Mouse (Mus musculus) adrenal gland, adult 2 months (tissue): ENCODE results near the gene Gdpd2. TPM values are rescaled to one million over a fixed set of nuclear protein-coding genes. Genes with fewer than 3 reads are reported as not detected.

Experiments
- DNase-seq: peaks from one replicate; pipeline ENCODE4 v3.0.0; 2021
- long read RNA-seq: library from polyadenylated mRNA; stranded (forward); transcript quantifications from one replicate; pipeline ENCODE4 v2.0.0, GENCODE M21; 2021
- polyA plus RNA-seq: library from polyadenylated mRNA; depleted of rRNA; stranded (reverse); fragments of >200 nt; gene quantifications from 2 replicates; pipeline ENCODE4 v1.2.3, GENCODE M21; 2012; rRNA removed
- total RNA-seq, 2 experiments: library from RNA; stranded (reverse); gene quantifications; 2 replicates each; pipeline ENCODE4 v1.2.3; 2021

Gdpd2 gene
- total RNA-seq (under 1 TPM; 0.17 to 0.20 TPM), polyA plus RNA-seq (0.60 and 0.86 TPM in 2 replicates)
- long read RNA-seq = 0 reads

GRCm38 (mm10) chrX:100729665-100730188 lies at the start of gene Gdpd2:
Gene Gdpd2 (plus strand): TSS chrX:100729873.
- no peak for DNase-seq

GRCm38 (mm10) chrX:100686527-100686926 lies 43.1 kb upstream of the Gdpd2 start:
- DNase-seq = peak; percentile 33

GRCm38 (mm10) chrX:100687360-100688032 lies 42.2 kb upstream of the Gdpd2 start:
- DNase-seq = peak; percentile 45

- no peak for DNase-seq
These were observed 41.7 kb upstream of the Gdpd2 start for GRCm38 (mm10) chrX:100688033-100688370.

DNA sequence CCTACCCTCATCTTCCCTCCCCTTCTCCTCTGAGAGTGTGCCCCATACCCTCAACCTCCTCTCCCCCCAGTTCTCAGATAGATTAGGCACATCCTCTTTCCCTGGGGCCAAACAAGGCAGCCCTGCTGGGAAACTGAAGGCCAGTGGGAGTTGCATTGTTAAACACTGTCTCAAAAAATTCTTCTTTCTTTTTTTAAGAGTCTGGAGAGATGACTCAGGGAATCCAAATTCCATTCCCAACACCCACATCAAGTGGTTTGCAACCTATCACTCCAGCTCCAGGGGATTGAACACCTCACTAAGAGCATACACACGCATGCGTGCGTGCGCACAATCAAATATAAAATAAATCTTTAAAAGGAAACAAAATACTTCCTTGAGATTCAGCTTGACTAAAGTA lies 32.9 kb upstream of the Gdpd2 start:
- DNase-seq = no peak

DNA sequence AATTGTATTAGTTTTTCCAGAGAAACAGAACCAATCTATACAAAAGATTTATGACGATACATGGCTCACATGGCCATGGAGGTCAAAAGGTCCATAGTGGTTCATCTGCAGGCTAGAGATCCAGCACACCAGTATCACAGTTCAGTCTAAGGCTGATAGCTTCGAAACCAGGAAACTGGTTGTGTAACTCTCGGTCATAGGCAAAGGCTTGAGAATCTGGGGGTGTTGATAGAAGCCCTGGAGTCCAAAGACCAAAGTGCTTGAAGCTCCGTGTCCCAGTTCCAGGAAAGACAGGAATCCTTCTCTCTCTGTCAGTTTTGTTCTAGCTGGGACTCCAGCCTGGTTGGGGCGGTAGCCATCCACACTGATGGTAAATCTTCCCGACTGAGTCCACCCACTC lies 21.6 kb upstream of the Gdpd2 start:
- DNase-seq = no peak

GRCm38 (mm10) chrX:100716173-100716572 lies 13.5 kb upstream of the Gdpd2 start:
- DNase-seq = peak; percentile 15

- peak; percentile 14 for DNase-seq
These were observed 726 bp upstream of the Gdpd2 start for GRCm38 (mm10) chrX:100728947-100729346.

DNA sequence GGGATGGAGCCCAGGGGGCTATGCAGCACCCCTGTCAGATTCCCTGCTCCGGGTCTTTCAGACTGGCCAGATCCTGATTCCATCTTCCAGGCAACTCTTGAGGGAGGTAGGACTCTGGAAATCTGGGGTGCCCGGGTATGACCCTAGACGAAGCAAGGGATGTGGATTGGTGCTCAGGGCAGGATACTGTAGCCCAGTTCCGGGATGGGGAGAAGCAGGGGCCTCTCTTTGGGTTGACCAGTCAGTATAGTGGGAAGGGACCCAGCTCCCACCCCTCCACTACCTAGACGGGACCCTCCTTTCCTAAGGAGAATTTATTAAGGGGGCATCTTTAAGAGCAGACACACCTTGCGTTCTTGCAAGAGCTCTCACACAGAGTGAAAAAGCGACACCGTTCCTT lies 593 bp downstream of the Gdpd2 start:
- DNase-seq = no peak

GRCm38 (mm10) chrX:100734359-100734758 lies 4.7 kb downstream of the Gdpd2 start:
- DNase-seq = no peak

GRCm38 (mm10) chrX:100738918-100739317 lies 9.2 kb downstream of the Gdpd2 start:
- DNase-seq = peak; percentile 70

DNA sequence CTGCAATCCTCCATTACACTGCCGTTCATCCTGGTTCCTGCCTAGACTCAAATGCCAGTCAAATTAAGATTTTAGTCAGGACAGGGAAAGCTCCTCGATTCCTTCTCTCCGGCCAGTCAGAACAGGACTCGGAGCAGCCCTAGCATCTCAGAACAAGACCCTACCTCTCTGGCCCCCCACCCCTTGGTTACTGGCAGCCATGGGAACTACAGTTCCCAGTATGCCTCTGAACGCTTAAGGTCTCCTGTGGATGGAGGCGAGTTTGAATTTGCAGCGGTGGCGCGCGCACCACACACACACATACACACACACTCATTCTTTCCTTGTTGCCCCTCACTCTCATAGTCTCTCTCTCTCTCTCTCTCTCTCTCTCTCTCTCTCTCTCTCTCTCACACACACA lies 9.8 kb downstream of the Gdpd2 start:
- DNase-seq = no peak

GRCm38 (mm10) chrX:100740785-100741184 lies 11.1 kb downstream of the Gdpd2 start:
- DNase-seq = peak; percentile 9

DNA sequence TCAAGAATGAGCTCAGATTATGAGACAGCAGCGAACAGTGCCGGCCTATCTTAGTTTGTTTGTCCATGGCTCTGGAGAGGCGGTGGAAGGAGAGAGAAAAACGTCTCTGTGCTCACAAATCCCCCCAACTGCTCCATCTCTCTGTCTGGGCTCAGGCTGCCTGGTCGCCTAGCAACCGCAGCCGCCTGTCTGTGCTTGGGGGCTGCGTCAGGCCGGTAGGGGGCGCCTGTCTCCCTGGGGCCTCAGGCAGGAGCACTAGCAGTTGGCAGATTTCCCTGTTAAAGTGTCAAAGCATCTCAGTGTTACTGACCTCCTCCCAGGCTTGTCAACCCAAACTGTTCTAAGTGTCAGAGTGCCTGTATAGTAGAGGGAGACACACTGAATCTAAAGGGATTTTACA lies 12.3 kb downstream of the Gdpd2 start:
- DNase-seq = peak; percentile 36

GRCm38 (mm10) chrX:100765855-100766254 lies 36.2 kb downstream of the Gdpd2 start:
- no peak for DNase-seq

- no peak for DNase-seq
These were observed 37.7 kb downstream of the Gdpd2 start, which contains the start of gene Dlg3 for GRCm38 (mm10) chrX:100767181-100767884. Gene Dlg3 (plus strand): TSS chrX:100767722.

GRCm38 (mm10) chrX:100767885-100768626 lies 38.4 kb downstream of the Gdpd2 start:
- no peak for DNase-seq

DNA sequence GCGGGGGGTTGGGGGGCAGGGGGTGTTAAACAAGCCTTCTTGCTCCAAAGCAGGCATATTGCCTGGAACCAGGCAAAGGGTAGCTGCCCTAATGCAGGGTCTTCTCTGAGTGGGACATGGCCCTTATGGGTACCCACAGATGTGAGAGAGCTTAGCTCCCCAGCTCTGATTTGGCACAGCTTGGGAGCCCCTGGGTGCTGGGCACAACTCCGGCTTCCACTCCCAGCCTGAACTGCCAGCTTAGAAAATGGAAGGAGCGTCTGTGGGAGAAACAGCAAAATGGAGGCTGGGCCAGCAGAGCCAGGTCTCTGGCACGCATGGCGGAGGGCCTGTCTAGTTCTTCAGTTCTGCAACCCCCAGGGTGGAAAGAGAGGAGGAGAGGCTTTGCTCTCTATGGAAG lies 39.6 kb downstream of the Gdpd2 start:
- no peak for DNase-seq

- peak; percentile 82 for DNase-seq
These were observed 44.7 kb downstream of the Gdpd2 start for GRCm38 (mm10) chrX:100774341-100774811.

- no peak for DNase-seq
These were observed 45.7 kb downstream of the Gdpd2 start for GRCm38 (mm10) chrX:100775405-100775804.

DNA sequence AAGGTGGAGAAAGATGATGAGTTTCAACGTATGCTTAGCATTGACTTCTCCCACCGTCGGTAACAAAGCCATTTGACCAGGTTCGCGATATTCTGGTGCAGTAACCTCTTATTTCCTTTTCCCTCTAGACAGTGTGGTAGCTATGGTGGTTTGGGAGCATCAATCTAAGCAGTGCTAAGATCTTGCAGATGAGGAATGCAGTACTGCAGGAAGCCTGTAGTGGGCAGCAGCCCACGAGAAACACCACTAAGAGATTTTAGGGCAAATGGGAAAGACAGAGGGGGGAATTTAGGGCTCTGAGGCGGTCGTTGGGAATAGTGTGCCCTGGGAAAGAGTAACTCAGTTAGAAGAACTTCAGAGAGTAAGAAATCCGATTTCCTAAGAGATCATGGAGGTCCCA lies 46.8 kb downstream of the Gdpd2 start:
- DNase-seq = peak; percentile 60

DNA sequence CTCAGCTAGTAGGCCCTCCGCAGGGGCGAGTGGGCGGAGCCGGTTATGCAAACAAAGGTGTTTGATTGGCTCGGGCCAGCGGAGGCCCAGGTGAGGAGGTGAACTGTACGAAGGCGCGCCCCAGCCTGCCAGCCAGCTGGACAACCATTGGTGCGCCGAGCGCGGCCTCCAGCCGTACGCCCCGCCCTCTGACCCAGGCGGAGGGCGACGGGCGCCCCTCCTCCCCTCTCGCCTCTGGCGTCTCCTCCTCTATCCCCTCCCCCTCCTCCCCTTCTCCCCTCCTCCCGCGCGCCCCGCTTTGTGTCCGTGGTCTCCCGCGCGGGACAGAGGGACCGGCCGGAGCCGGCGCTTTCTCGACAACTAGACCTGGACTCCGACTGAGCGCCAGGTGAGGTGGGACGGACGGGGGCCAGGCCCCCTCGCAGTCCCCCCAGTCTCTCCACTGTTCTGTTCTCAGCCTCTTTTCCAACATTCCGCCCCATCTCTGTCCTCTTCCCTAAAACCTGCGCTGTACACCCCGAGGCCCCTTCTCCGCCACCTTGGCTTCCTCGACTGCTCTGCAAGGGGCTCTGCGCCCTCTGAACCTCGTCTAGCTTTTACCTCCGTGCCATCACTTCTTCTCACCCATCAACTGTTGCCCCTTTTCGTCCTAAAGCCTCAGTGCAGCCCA lies 47.4 kb downstream of the Gdpd2 start:
- DNase-seq = peak; percentile 87
